Mouse (Mus musculus): ENCODE results near the gene Insl5. TPM values are rescaled to one million over a fixed set of nuclear protein-coding genes. Genes with fewer than 3 reads are reported as not detected.

The Insl5 gene
- not detected for polyA plus RNA-seq (2014; fragmentation: Illumina TruSeq; extraction: RNeasy Lipid Tissue Mini Kit (QIAGEN cat#74804); ENCODE audit: low read depth, low replicate concordance)

DNA sequence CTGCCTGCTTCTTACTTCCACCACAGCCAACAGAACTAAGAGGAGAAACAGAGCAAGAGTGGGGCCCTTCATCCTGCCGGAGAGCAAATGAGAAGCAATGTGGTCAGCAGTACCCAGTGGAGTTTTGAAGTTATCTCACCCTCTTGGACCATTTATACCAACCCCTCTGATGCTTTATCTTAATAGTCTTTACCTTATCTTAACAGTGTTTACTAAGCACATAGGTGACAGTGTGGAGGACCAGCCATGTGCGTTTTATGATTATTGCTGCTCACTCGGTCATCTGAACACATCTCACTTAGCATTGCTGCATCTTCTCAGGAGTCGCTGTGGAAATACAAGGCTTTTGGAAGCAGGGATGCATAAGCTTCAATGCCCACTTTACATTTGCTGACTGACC lies at the start of gene Insl5:
Gene Insl5, minus strand, starts transcription at position 222 of the 400 bp plus-strand sequence.

DNA sequence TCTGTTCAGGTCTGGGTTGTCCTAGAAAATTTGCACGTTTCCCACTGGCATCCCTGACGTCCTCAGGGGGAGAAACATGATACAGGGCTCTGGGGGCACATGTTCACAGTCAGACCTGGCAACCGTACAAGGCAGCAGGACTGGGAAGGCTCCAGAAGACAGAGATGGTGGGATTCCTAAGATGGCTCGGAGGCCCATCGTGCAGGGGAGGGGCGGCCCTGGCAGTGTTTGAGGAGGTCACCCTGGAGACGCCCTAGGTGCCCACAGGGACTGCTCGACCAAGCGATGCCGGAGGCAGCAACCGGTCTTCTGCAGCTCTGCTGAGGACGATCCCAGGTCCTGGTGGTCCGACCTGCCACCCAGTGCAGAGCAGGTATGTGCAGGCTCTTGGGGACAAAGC lies 48.2 kb downstream of the Insl5 start, which contains the start of gene Tctex1d1:
Gene Tctex1d1, plus strand, starts transcription at position 167 of the 400 bp plus-strand sequence.

Other genes with a start within 250 kb of the Insl5 start
- not detected for gene Tctex1d1, start 48.2 kb downstream of the Insl5 start, polyA plus RNA-seq (2014; fragmentation: Illumina TruSeq; extraction: RNeasy Lipid Tissue Mini Kit (QIAGEN cat#74804); ENCODE audit: low read depth, low replicate concordance)
- gene Mier1, start 87.5 kb upstream of the Insl5 start, polyA plus RNA-seq (2014; fragmentation: Illumina TruSeq; extraction: RNeasy Lipid Tissue Mini Kit (QIAGEN cat#74804); ENCODE audit: low read depth, low replicate concordance): 42.0 TPM
- 0.85 TPM for gene Wdr78, start 87.7 kb upstream of the Insl5 start, polyA plus RNA-seq (2014; fragmentation: Illumina TruSeq; extraction: RNeasy Lipid Tissue Mini Kit (QIAGEN cat#74804); ENCODE audit: low read depth, low replicate concordance)
- gene Slc35d1, start 188.3 kb upstream of the Insl5 start, polyA plus RNA-seq (2014; fragmentation: Illumina TruSeq; extraction: RNeasy Lipid Tissue Mini Kit (QIAGEN cat#74804); ENCODE audit: low read depth, low replicate concordance): 55.3 TPM

Measured in liver, adult 10 weeks (tissue).